Mouse (Mus musculus) G1E (cell line): ENCODE data around the gene Rptor. TPM values are rescaled to one million over a fixed set of nuclear protein-coding genes. Genes with fewer than 3 reads are reported as not detected.

Experiments used
- ATAC-seq: 2 replicates; pipeline ENCODE4 v1.8.0; 2016; ENCODE audit warnings: mild to moderate bottlenecking; ENCODE audit not compliant: insufficient number of reproducible peaks, poor library complexity, low FRiP score, severe bottlenecking; ENCODE audit errors: extremely low read depth
- DNase-seq: peaks from one replicate; pipeline ENCODE4 v3.0.0; 2012; ENCODE audit warnings: low spot score
- H3K27me3 ChIP-seq: 2 replicates; pipeline ENCODE4 v1.6.1; 2012; ENCODE audit warnings: mild to moderate bottlenecking, low read length, inconsistent platforms; ENCODE audit not compliant: insufficient read depth
- H3K36me3 ChIP-seq: replicated peaks from 2 replicates; pipeline ENCODE3; 2012; ENCODE audit warnings: mild to moderate bottlenecking, inconsistent platforms
- H3K4me1 ChIP-seq: 2 replicates; pipeline ENCODE4 v1.6.1; 2012; ENCODE audit warnings: low read depth, low read length, inconsistent platforms, mixed read lengths; ENCODE audit not compliant: insufficient read depth
- H3K4me3 ChIP-seq: 2 replicates; pipeline ENCODE4 v1.5.1; 2012; ENCODE audit warnings: low read depth, mild to moderate bottlenecking, inconsistent platforms, low read length, moderate library complexity, mixed read lengths
- H3K9me3 ChIP-seq: replicated peaks from 2 replicates; pipeline ENCODE4 v1.6.1; 2012; ENCODE audit warnings: inconsistent platforms
- CTCF ChIP-seq: IDR thresholded peaks from 2 replicates; pipeline ENCODE4 v1.5.1; 2012; ENCODE audit warnings: low read depth, low read length, inconsistent platforms, mixed read lengths
- GATA1 ChIP-seq: IDR thresholded peaks from 2 replicates; pipeline ENCODE4 v1.6.1; 2012; ENCODE audit warnings: borderline replicate concordance, low read length, inconsistent platforms, mixed read lengths
- GATA2 ChIP-seq: IDR thresholded peaks from 2 replicates; pipeline ENCODE4 v1.6.1; 2012; ENCODE audit warnings: low read depth, low read length, inconsistent platforms, borderline replicate concordance
- POLR2AphosphoS5 ChIP-seq: IDR thresholded peaks from 2 replicates; pipeline ENCODE4 v1.6.1; 2012; ENCODE audit warnings: low read depth, low read length, inconsistent platforms; ENCODE audit not compliant: insufficient replicate concordance
- TAL1 ChIP-seq: conservative IDR thresholded peaks from 2 replicates; pipeline ENCODE4 v1.6.1; 2012; ENCODE audit warnings: low read depth, low read length, inconsistent platforms, mixed read lengths
- polyA plus RNA-seq: library from polyadenylated mRNA; stranded (reverse); fragments of >175 nt; gene quantifications from 2 replicates; pipeline ENCODE4 v1.2.3, GENCODE M21; 2012
- total RNA-seq, 2 experiments: library from RNA; stranded (forward) in 1 of 2; stranded (reverse) in 1 of 2; fragments of 200-1000 nt in 1 of 2; fragments of >200 nt in 1 of 2; fragmentation: Nextera tagmentation in 1 of 2; gene quantifications; 2 replicates each; pipeline ENCODE4 v1.2.3; 2014 to 2017

The Rptor gene
- total and polyA plus RNA-seq, 3 experiments, result 17.9 to 51.9 (median 46.5) TPM

- Histone ChIP-seq H3K9me3 (no peaks in the 10 kb centered on the region), H3K27me3 (no peaks in the 10 kb centered on the region), H3K4me3 (no peak overlapping the region), H3K4me1 (peaks cover 28% of the 10 kb centered on the region), H3K36me3 (peaks cover 99% of the 10 kb centered on the region)
- no peak for TF ChIP-seq GATA1
- TF ChIP-seq CTCF, result no peak
- TF ChIP-seq GATA2, result no peak
- TF ChIP-seq TAL1, result no peak
- TF ChIP-seq POLR2AphosphoS5, result no peak
- DNase-seq, result no peak
- ATAC-seq, result no peak
Observed at GRCm38 (mm10) chr11:119814035-119814558, 211.4 kb downstream of the Rptor start.

- no peak for TF ChIP-seq CTCF
- no peak for TF ChIP-seq GATA1
- TF ChIP-seq TAL1, result no peak
- TF ChIP-seq GATA2, result no peak
- no peak for TF ChIP-seq POLR2AphosphoS5
- ATAC-seq (no peak), DNase-seq (no peak)
- Histone ChIP-seq H3K36me3 (peaks cover 94% of the 10 kb centered on the region), H3K9me3 (no peaks in the 10 kb centered on the region), H3K4me3 (no peak overlapping the region), H3K4me1 (peaks cover 28% of the 10 kb centered on the region), H3K27me3 (no peaks in the 10 kb centered on the region)
Observed at GRCm38 (mm10) chr11:119816798-119817361, 214.2 kb downstream of the Rptor start.

GRCm38 (mm10) chr11:119817362-119817837 is 214.7 kb downstream of the Rptor start:
- no peak for TF ChIP-seq CTCF
- no peak for TF ChIP-seq GATA1
- TF ChIP-seq TAL1, result no peak
- TF ChIP-seq POLR2AphosphoS5, result no peak
- TF ChIP-seq GATA2, result no peak
- no peaks in the 10 kb centered on the region for H3K27me3 ChIP-seq
- H3K9me3 ChIP-seq, result no peaks in the 10 kb centered on the region
- ATAC-seq (peak; percentile 62), DNase-seq (peak; percentile 28)
- peaks cover 94% of the 10 kb centered on the region for H3K36me3 ChIP-seq
- H3K4me3 ChIP-seq, result no peak overlapping the region
- H3K4me1 ChIP-seq, result peaks cover 28% of the 10 kb centered on the region

- TF ChIP-seq GATA2 (no peak), POLR2AphosphoS5 (no peak), CTCF (no peak), TAL1 (no peak), GATA1 (no peak)
- H3K36me3 ChIP-seq, result peaks cover 94% of the 10 kb centered on the region
Observed at GRCm38 (mm10) chr11:119817898-119818297, 215.2 kb downstream of the Rptor start.

GRCm38 (mm10) chr11:119821514-119821913 is 218.8 kb downstream of the Rptor start:
- H3K27me3 ChIP-seq, result no peaks in the 10 kb centered on the region
- no peak for ATAC-seq
- H3K9me3 ChIP-seq, result no peaks in the 10 kb centered on the region
- DNase-seq, result no peak
- peaks cover 19% of the 10 kb centered on the region for H3K4me1 ChIP-seq
- H3K36me3 ChIP-seq, result peaks cover 93% of the 10 kb centered on the region
- H3K4me3 ChIP-seq, result no peak overlapping the region
- TF ChIP-seq GATA1, result no peak
- TF ChIP-seq POLR2AphosphoS5, result no peak

More at GRCm38 (mm10) chr11:119817898-119818297, 215.2 kb downstream of the Rptor start:
- Histone ChIP-seq H3K9me3 (no peaks in the 10 kb centered on the region), H3K4me1 (peaks cover 28% of the 10 kb centered on the region), H3K4me3 (no peak overlapping the region), H3K27me3 (no peaks in the 10 kb centered on the region)
- no peak for DNase-seq
- no peak; the same call in 1 of the 2 replicates for ATAC-seq

- Histone ChIP-seq H3K27me3 (no peaks in the 10 kb centered on the region), H3K4me1 (peaks cover under 1% of the 10 kb centered on the region; the same call in 1 of the 2 replicates), H3K36me3 (peaks cover 94% of the 10 kb centered on the region), H3K4me3 (no peak overlapping the region), H3K9me3 (no peaks in the 10 kb centered on the region)
- no peak for DNase-seq
- TF ChIP-seq GATA1, result no peak
- TF ChIP-seq POLR2AphosphoS5, result no peak
- TF ChIP-seq CTCF, result no peak
- TF ChIP-seq TAL1, result no peak
- no peak for TF ChIP-seq GATA2
- no peak for ATAC-seq
Observed at GRCm38 (mm10) chr11:119824072-119824649, 221.5 kb downstream of the Rptor start.
